Mouse (Mus musculus) gastrocnemius, adult 8-10 months (tissue): ENCODE results near the gene Cnbp. TPM values are rescaled to one million over a fixed set of nuclear protein-coding genes. Genes with fewer than 3 reads are reported as not detected.

Experiments used
- DNase-seq, 2 experiments: peaks; one replicate each; pipeline ENCODE4 v3.0.0; 2022; ENCODE audit warnings: low spot score in 2 of 2
- total RNA-seq, 4 experiments: library from RNA; stranded (reverse); gene quantifications; 2 replicates each; pipeline ENCODE4 v1.2.4; 2022

The Cnbp gene
- 100 to 1,000 TPM; 567 to 637 (median 580) TPM for total RNA-seq

DNA sequence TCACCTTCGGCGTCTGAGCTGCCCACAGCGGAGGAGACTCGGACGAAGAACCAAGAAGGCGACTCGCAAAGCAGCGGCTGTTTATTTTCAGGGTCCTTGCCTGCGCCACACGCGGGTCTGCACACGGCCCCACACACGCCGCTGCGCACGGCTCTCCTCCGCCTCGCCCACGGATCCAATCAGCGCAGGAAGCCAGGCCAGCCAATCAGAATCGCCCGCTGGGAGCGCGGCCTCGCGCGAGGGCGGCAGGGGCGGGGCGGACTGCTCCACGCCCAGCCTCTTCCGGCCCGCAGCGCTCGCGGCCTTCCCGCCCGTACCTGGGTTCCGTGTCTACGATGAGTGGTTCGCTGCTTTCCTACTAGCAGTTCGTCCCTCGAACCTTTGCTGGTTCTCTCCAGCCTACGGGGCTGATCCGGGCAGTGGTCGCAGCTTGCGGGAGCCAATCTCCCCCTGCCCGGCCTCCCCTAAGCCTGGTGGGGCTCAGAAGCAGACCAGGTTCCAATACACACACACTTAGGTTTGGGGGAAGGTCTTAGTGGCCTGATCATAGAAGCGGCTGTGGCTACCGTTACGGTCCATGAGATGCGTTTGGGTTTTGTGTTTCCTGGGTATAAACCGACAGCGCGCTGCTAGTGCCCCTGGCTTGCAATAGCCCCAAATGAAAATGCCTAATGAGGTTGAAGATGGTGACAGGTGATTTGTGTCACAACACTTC, at the start of gene Cnbp:
Gene Cnbp, minus strand, starts transcription at position 207 of the 715 bp plus-strand sequence.
- DNase-seq, result peak; percentile 96

GRCm38 (mm10) chr6:87898028-87898427, 47.1 kb upstream of the Cnbp start:
- no peak for DNase-seq

DNA sequence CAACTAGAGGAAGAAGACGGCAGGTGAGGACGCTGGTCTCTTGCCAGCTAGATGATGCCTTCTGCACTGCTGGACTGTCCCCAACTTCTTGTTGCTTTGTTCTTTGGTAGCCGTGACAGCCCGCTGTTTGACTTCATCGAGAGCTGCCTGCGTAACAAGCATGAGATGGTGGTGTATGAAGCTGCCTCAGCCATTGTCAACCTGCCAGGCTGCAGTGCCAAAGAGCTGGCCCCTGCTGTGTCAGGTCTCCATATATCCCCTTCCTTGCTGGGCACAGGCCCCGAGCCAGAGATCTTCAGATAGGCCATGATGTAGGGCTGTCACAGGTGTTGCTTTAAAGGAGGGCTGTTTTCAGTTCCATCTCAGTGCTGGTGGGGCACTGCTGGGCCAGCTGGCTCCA, 43.0 kb upstream of the Cnbp start:
- DNase-seq, result no peak

DNA sequence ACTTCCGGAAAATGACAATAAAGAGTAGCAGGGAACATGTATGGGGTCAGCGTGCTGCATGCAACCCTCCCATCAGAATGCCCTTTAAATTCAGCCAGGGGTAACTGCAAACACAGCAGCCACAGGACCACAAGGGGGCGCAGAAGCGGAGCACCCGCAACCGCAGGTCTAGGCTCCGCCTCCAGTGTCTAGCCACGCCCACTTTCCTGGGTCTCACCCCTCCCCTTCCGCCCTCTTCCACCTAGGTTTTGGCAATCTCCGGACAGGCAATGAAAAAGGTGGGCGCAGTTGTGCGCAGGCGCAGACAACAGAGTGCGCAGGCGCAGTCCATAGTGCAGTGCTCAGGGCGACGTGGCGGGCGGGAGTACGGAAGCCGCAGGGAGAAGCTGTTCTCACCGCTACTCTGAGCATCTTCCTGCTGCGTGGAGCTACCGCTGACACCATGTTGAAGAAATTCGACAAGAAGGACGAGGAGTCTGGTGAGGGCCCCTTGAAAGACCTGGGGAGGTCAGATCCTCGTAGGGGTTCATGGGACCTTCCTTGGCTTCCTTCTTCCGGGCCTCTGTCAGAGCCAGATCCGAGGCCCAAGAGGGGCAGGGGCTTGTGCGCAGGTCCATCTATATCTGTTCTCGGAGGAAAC, 36.8 kb upstream of the Cnbp start, which contains the start of gene Copg1:
Gene Copg1, plus strand, starts transcription at position 221 of the 640 bp plus-strand sequence.
- DNase-seq, result peak; percentile 100

GRCm38 (mm10) chr6:87886721-87887120, 35.8 kb upstream of the Cnbp start:
- DNase-seq, result no peak

DNA sequence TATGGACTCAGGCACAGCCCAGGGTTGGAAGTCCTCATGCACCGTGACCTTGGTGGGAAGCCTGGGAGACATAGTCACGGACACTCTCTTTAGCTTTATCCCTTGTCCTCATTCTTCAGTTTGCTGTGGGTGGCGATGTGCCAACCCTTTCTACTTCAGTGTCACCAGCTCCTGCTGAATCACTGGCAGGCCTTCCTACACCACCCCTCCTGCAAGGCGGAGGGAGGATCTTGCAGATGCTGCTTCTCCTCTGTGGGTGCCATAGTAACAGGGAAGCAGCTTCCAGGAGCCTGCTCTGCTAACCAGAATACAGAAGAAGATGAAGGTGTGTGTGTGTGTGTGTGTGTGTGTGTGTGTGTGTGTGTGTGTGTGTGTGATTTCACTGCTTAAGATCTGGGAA, 31.9 kb upstream of the Cnbp start:
- no peak for DNase-seq

- DNase-seq, result no peak
These were observed 31.3 kb upstream of the Cnbp start for GRCm38 (mm10) chr6:87882221-87882620.

GRCm38 (mm10) chr6:87879628-87880027, 28.7 kb upstream of the Cnbp start:
- DNase-seq, result no peak

DNA sequence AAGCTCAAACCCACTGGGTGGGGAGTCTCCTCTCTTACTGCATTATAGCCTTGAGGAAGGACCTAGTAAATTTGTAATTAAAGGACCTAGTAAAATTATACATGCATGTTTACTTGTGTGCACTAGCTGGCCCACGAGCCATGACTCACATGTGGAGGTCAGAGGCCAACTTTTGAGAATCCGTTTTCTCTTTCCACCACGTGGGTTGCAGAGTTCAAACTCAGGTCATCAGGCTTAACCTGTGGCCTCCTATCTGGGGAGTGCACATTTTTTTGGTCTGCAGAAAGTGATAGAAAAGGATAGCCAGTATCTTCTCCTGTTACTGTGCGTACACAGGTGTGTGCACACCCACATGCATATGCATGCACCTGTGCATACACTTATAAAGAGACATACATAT, 28.1 kb upstream of the Cnbp start:
- no peak for DNase-seq

DNA sequence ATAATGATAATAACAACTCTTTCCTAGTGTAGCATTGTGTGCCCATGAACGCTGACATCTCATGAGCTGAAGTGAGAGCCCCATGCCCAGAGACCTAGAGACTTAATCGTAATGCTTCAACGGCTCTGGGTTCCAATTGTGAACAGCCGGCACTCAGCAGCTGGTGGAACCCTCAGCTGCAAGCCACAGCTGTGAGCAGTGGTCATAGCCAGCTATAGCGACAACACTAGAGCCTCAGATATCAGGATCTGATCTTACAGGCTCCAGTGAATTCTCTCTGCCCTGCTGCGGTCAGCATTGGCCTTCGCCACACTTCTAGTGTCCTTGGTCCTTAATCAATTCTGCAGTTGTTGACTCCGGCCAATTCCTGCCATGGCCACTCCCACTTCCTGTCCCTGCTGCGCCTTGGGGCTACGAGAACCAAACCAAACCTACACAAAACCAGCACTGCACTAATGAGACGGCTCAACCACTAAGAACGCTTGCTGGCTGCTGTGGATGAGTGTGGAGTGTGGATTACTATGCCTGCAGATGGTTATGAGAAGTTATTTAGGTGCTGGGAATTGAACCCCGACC, 25.2 kb upstream of the Cnbp start:
- DNase-seq, result peak in 1 of 2 experiments; percentile 39

- no peak for DNase-seq
These were observed 24.7 kb upstream of the Cnbp start for GRCm38 (mm10) chr6:87875562-87875961.

- DNase-seq, result peak; percentile 90 to 94
These were observed 24.2 kb upstream of the Cnbp start for GRCm38 (mm10) chr6:87875083-87875482.

- DNase-seq, result no peak
These were observed 23.1 kb upstream of the Cnbp start for GRCm38 (mm10) chr6:87873963-87874362.

DNA sequence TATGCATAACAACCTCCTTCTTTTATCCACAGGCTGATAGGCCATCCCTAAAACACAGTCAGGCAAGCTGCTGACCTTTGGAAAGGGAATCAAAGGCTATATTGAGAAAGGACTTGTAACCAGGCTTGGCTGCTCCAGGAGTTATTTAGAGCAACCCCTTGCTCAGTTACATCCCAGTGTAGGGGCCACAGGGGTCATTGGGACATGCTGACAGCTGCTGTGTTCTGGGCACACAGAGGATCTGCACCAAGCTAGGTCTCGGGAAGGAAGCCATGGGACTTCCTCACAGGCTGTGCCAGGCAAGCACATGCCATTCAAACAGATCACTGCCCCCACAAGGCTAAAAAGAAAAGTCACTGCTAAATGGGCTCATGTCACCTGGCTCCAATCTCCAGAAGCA, 22.2 kb upstream of the Cnbp start:
- DNase-seq, result peak; percentile 73 to 82

DNA sequence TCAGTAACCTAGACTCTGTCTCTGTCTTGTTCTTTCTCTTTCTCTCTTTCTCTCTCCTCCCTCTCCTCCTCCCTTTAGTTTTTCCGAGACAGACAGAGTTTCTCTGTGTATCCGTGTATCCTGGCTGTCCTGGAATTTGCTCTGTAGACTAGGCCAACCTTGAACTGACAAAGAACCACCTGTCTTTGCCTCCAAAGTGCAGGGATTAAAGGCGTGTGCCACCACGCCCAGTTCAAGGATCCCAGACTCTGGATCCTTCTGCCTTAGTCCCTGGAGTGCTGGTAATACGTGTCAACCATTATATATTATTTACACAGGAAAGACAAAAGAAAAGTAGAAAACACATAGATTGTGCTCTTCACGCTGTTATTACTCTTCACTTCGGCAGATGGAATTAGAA, 20.3 kb upstream of the Cnbp start:
- DNase-seq, result no peak

GRCm38 (mm10) chr6:87870440-87870839, 19.5 kb upstream of the Cnbp start:
- no peak for DNase-seq

GRCm38 (mm10) chr6:87868871-87869506, 18.1 kb upstream of the Cnbp start:
- DNase-seq, result peak; percentile 96 to 97

DNA sequence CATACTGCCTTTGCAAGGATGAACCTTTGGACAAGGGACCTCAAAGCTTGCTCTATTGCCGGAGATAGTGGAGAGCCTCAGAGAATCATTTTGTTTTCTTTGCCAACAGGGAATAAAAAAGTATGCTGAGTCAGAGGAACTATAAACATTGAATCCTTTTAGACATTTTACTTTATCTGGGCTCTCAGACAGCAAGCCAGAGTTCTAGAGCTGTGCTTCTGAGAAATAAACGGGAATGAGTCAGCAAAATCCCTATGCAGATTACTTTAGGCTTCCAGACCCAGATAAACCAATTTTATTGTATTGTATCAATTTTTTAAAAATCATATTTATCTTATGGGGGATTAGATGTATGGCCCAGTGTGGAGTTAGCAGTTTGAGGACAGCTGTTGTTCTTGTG, 16.4 kb upstream of the Cnbp start:
- no peak for DNase-seq

- no peak for DNase-seq
These were observed 15.3 kb upstream of the Cnbp start for GRCm38 (mm10) chr6:87866211-87866610.

- no peak for DNase-seq
These were observed 6.2 kb upstream of the Cnbp start for GRCm38 (mm10) chr6:87857071-87857470.

DNA sequence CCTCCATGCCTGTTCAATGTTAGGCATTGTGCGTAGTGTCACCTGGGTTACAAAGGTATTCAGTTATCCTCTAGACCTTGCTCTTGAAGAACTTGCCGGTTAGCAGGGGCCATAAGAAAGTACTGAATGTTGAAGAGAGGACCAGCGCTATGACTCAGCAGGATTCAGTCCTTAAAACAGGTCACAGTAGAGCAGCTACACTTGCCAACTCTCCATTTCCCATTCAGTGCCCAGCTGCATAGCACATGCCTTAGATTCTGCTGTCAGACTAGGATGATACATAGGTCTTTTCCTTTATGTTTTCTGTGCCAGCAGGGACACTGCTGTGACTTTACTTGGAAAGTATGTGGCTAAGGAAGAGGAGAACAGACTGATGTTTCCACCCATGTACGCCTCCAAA, 2.5 kb upstream of the Cnbp start:
- DNase-seq, result no peak

DNA sequence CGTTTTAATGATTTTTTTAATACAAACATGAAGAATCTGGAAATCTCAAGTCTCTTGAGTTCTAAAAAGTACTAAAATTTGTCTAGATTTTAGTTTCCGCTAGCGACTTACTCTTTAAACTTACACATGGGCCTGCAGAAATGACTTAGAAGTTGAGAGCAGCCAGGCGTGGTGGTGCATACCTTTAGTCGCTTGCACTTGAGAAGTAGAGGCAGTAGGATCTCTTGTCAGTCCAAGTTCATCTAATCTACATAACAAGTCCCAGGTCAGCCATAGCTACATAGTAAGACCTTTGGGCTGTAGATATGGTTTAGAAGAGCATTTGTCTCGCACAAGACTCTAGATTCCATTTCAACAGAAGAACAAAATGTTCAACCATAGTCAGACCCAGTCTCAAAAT, 965 bp upstream of the Cnbp start:
- DNase-seq, result no peak
